ENCODE assay signal across 8 mouse cellular contexts in the genomic region with DNA sequence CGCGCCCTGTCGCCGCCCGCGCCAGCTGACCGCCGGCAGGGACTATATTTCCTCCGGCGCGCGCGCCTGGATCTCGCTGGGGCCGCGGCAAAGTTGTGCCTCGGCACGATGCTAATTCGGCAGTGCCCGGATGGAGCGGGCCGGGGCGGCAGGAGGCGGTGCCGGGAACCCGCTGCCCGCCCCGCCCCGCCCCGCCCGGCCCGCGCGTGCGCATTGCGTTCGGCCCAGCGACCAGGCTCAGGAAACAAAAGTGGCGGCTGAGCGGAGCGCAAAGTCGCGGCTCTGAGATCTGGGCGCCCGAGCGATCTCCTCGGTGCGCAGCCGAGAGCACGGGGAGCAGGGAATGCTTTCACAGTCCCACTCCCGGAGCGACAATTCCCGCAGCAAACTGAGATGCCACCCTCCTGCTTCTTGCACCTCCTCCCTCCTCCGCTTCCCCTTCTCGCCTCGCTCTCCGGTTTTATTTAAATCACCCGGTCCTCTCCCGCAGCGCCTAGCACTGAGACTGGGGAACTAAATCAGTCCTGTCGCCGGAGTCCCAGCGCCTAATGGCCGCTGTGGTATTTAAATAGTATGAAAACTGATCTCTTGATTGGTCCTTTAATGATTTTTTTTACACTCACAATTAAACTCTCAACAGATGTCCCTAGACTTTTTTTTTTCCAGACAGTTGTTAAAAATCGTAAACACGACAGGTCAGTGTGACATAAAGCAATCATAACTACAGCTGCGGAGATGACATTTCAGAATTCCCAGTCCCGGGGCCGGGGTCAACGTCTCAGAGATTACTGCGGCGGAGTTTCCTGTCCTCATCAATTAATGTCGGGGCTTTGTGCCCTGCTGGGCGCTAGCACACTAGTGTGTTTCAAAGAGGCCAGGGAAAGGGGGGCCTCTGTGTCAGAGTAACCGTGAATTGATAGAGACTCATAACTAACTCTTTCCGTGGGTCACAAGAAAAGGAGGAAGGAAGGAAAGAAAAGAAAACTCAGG. TPM values are rescaled to one million over a fixed set of nuclear protein-coding genes. Genes with fewer than 3 reads are reported as not detected.
DNase-seq lines count a peak whose midpoint lies in the region; ATAC-seq and TF ChIP-seq lines count a peak whose summit lies in the region.

A gene (minus strand): TSS at position 44 of the 990 bp plus-strand sequence.

- no peaks in the 10 kb centered on the region for H3K27me3 ChIP-seq in forebrain, postnatal 0 days (ENCODE audit: insufficient read depth, low read length)
- H3K27me3 ChIP-seq in lung, postnatal 0 days (replicated peaks; ENCODE audit: insufficient read depth, low read length): peaks cover 19% of the 10 kb centered on the region

- H3K4me2 ChIP-seq in forebrain, postnatal 0 days (ENCODE audit: low read depth): peak within 1 kb of the TSS; percentile 97
- peak within 1 kb of the TSS; percentile 97 for H3K4me2 ChIP-seq in lung, postnatal 0 days (replicated peaks; ENCODE audit: low read depth, low read length)

- no peaks in the 10 kb centered on the region for H3K36me3 ChIP-seq in ES-E14 (ENCODE audit: control insufficient read depth, insufficient read depth, low read length, poor library complexity, severe bottlenecking)
- no peaks in the 10 kb centered on the region for H3K36me3 ChIP-seq in forebrain, postnatal 0 days (ENCODE audit: insufficient read depth)
- no peaks in the 10 kb centered on the region for H3K36me3 ChIP-seq in lung, postnatal 0 days (ENCODE audit: insufficient read depth, low read length)

- DNase-seq in ES-E14 (ENCODE audit: low read depth, low spot score): peak; percentile 69
- peak; percentile 93 for DNase-seq in forebrain, postnatal 0 days
- peak; percentile 86 to 87 for DNase-seq in heart, postnatal 36 days
- peak; percentile 81 for DNase-seq in layer of hippocampus, adult 9-11 months
- DNase-seq in lung, postnatal 0 days (ENCODE audit: low spot score): peak; percentile 80
- peak; percentile 76 for DNase-seq in ovary, postnatal 14 days (ENCODE audit: low spot score)
- DNase-seq in thymus, postnatal 10 days (ENCODE audit: low spot score in 2 of 2): peak; percentile 60 to 84

- H3K9ac ChIP-seq in ES-E14 (ENCODE audit: insufficient read depth, low read depth, low read length, poor library complexity, severe bottlenecking): peak within 1 kb of the TSS; percentile 92
- peak within 1 kb of the TSS; percentile 73 for H3K9ac ChIP-seq in forebrain, postnatal 0 days
- peak within 1 kb of the TSS; percentile 39 for H3K9ac ChIP-seq in lung, postnatal 0 days (replicated peaks; ENCODE audit: low read depth)

- WGBS in forebrain, postnatal 0 days: 2% methylated on average over 75 of the region's 76 CpGs
- WGBS in lung, postnatal 0 days: 0% methylated on average over 41 of the region's 76 CpGs

- peaks cover 0 to 7% of the 10 kb centered on the region in 2 experiments; a peak in 2 of 4 replicates for H3K4me1 ChIP-seq in ES-E14 (ENCODE audit: control insufficient read depth in 2 of 2, insufficient read depth in 2 of 2, low read length in 2 of 2, poor library complexity in 1 of 2)
- H3K4me1 ChIP-seq in forebrain, postnatal 0 days (ENCODE audit: insufficient read depth): 0 out of 2 replicates have a peak, but pooled peaks cover 5% of the 10 kb centered on the region
- H3K4me1 ChIP-seq in lung, postnatal 0 days (ENCODE audit: insufficient read depth, low read depth, low read length): peaks cover 15% of the 10 kb centered on the region

- TF ChIP-seq EP300 in lung, postnatal 0 days (IDR thresholded peaks at IDR 0.05): no peak

- peak; percentile 70 for ATAC-seq in cerebellum, adult (ENCODE audit: insufficient number of reproducible peaks, low FRiP score, low TSS enrichment)
- ATAC-seq in forebrain, postnatal 0 days: peak; percentile 72
- peak; percentile 86 for ATAC-seq in lung, postnatal 0 days

- in situ Hi-C loops in ES-E14 (cut with MboI; ENCODE audit: low sequenced_read_pairs in 2 of 2, unreplicated experiment in 2 of 2): no loop called here

- H3K9me3 ChIP-seq in ES-E14 (ENCODE audit: control insufficient read depth, insufficient read depth, low read depth, low read length): no peaks in the 10 kb centered on the region
- no peaks in the 10 kb centered on the region for H3K9me3 ChIP-seq in forebrain, postnatal 0 days (ENCODE audit: low read length)
- no peaks in the 10 kb centered on the region for H3K9me3 ChIP-seq in lung, postnatal 0 days (ENCODE audit: low read length)

- H3K27ac ChIP-seq in ES-E14 (ENCODE audit: insufficient read depth, low read depth, low read length, poor library complexity, severe bottlenecking): no peak within 1 kb of the TSS
- H3K27ac ChIP-seq in forebrain, postnatal 0 days (ENCODE audit: low read depth, low read length): peak within 1 kb of the TSS; percentile 97
- H3K27ac ChIP-seq in lung, postnatal 0 days (ENCODE audit: low read length): 0 out of 2 replicates have a peak within 1 kb of the TSS, but pooled peaks have one; percentile 32

- intact Hi-C loops in heart, postnatal 36 days (cut with DNase I): loop anchor here (5.0 kb wide), 1 partner anchor 181 kb away; no protein-coding TSS in a partner anchor

- H3K4me3 ChIP-seq in ES-E14 (ENCODE audit: insufficient read depth in 1 of 2, low read depth in 1 of 2, low read length in 2 of 2, poor library complexity in 1 of 2, severe bottlenecking in 1 of 2): peak within 1 kb of the TSS; percentile 88 to 99
- H3K4me3 ChIP-seq in forebrain, postnatal 0 days (ENCODE audit: low read depth, low read length): peak within 1 kb of the TSS; percentile 84
- peak within 1 kb of the TSS; percentile 58 for H3K4me3 ChIP-seq in lung, postnatal 0 days (ENCODE audit: low read depth, low read length)

- no peak for TF ChIP-seq CTCF in forebrain, postnatal 0 days (IDR thresholded peaks at IDR 0.05; ENCODE audit: low read depth)
- no peak for TF ChIP-seq CTCF in lung, postnatal 0 days (IDR thresholded peaks at IDR 0.05)

TF ChIP-seq in ES-E14, 5 proteins besides CTCF, POLR2A, EP300 and RAD21:
- TF ChIP-seq ZNF384 (IDR thresholded peaks at IDR 0.05; ENCODE audit: low read depth, low read length): 0 out of 2 replicates have a peak, but pooled peaks have one; percentile 15
- TF ChIP-seq HCFC1 (IDR thresholded peaks at IDR 0.05; ENCODE audit: borderline replicate concordance, insufficient read depth, low read length): no peak
- TF ChIP-seq ZC3H11A (IDR thresholded peaks at IDR 0.05; ENCODE audit: borderline replicate concordance, low read depth, low read length): no peak

RNA-seq across cellular contexts. Expression of the gene that starts here (rescaled TPM):
- 7.5 and 11.8 TPM in 2 replicates for total RNA-seq in ES-E14 (2012; rRNA removed)
- 13.5 and 20.0 TPM in 2 replicates for total RNA-seq in forebrain, postnatal 0 days (2014; rRNA removed)
- 2.5 and 2.7 TPM in 2 replicates for polyA plus RNA-seq in forebrain, postnatal 0 days (2015; fragmentation: Nextera tagmentation; extraction: Ambion mirVana)
- total RNA-seq in heart, postnatal 36 days (2021): 1 to 10 TPM; 1.0 to 1.3 TPM
- polyA plus RNA-seq in lung, postnatal 0 days (2015; fragmentation: Nextera tagmentation; extraction: Ambion mirVana): 0.08 and 0.12 TPM in 2 replicates

Comparison
In these comparisons a context has a peak if more than half of its experiments do, and no peak if none do; other contexts are left out.
1. Peak in DNase-seq, ATAC-seq, H3K4me3 ChIP-seq, H3K27ac ChIP-seq, H3K9ac ChIP-seq and H3K4me2 ChIP-seq in lung, postnatal 0 days; RNA of the gene not detected or under 1 TPM.
2. H3K9ac ChIP-seq: peak in every context shown above with its lines; median percentile 92 in ES-E14; 73 in forebrain, postnatal 0 days; 39 in lung, postnatal 0 days.